Mouse (Mus musculus): ENCODE measurements around the gene Copa.

DNA sequence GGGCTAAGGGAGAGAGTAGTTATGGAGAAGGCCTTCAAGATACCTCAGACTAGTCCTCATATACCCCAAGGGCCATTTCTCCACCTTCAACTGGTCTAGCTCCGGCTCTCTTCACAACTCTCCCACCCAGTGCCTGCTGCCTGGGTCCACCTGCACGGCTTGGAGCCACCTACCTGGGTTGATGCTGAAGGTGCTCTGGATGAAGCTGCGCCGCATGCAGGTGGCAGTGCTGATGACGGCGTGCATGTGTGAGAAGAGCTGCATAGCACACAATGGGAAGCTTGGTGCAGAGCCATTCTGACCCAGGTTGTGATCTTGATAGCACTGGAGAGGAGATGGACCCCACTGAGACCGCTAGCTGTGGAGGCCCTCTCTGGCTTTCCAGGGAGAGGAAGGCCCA, 9.7 kb upstream of the Copa start:
- TF ChIP-seq CTCF (IDR thresholded peaks at IDR 0.05; ENCODE audit: insufficient read depth, low read length) (no peak), POLR2A (IDR thresholded peaks at IDR 0.05; ENCODE audit: borderline replicate concordance, extremely low read depth, low read depth, low read length) (no peak)
